Mouse (Mus musculus): ENCODE measurements around the gene Mbd6.
"Not testable (repeated sequence)": the region's sequence is repeated elsewhere in the genome, so short reads cannot be mapped to it uniquely, and the experiment has no call there.

Gene Mbd6

GRCm38 (mm10) chr10:127288800-127289572, at the start of gene Mbd6:
Gene Mbd6, minus strand, starts transcription at chr10:127289018.
- DNase-seq (ENCODE audit: low read depth in 1 of 2, low spot score in 2 of 2) = peak; percentile 84 to 86

DNA sequence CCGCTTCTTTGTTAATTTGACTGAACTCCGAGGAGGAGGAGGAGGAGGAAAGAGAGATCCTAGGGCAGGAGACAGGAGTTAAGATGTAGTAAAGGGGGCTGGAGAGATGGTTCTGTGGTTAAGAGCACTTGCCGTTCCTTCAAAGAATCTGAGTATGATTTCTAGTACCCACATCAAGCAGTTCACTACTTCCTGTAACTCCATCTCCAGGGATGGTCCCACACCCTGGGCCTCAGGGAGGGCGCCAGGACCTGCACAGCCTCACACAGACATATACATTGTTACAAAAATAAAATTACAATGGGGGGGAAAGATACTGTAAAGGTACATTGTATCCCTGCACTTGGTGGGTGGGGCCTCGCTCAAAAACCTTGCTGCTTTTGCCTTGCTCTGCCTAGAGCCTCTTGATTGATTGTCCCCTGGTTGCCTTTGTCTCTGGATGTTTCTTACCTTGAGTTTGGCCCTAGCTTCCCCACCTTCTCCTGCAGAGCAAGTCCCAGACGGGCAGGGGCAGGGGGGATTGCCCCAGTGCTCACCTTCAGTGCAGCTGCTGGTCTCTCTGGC, 48.8 kb upstream of the Mbd6 start:
- no peak for DNase-seq (ENCODE audit: low read depth in 1 of 2, low spot score in 2 of 2)

DNA sequence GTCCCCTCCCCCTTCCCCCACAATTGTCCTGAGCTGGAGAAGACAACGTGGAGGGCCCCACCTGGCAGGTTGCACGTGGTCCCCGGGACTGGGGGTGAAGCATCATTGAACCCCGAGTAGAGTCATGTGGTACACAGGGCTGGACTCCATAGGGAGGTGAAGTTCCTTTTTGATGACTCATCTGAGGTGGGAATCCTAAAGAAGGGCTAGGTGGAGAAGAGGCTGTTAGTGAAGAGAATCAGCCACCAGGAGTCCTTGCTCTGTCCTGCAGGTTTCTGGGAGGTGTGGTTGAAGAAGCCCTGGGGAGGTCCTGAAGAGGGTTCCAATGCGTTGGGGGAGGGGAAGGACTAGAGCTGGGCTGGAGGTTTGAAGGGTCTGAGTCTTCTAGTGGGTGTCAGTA, 48.1 kb upstream of the Mbd6 start:
- DNase-seq (ENCODE audit: low read depth in 1 of 2, low spot score in 2 of 2) = no peak

GRCm38 (mm10) chr10:127335271-127335670, 46.5 kb upstream of the Mbd6 start:
- no peak for DNase-seq (ENCODE audit: low read depth in 1 of 2, low spot score in 2 of 2)

- DNase-seq (ENCODE audit: low read depth in 1 of 2, low spot score in 2 of 2) = no peak
These were observed 44.3 kb upstream of the Mbd6 start for GRCm38 (mm10) chr10:127333152-127333551.

DNA sequence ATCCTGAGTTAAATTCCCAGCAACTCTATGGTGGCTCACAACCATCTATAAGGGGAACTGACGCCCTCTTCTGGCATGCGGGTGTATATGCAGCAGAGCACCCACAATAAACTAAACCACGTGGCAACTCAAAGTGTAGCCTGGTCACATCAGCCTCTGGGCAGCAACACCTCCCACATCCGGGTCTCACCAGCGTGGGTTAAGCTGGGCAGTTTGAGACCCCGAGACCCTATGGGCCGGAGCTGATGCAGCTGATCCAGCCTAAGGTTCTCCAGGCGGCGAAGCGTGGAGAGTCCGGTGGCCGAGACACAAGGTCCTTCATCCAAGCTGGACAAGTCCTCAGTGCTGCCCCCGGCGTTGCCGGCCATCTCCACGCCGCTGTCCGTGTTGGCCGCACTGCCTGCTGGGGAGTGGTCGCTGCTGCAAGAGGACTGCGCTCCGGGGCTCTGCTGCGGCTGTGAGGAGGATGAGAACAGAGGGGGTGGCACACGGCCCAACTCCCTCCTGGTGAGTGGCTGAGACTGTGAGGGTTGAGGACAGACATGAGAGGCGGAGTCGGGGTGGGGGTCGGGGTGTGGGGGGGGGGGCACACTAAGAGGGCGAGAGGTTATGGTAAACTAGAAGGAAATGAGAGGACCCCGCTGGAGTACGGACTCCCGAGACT, 43.5 kb upstream of the Mbd6 start:
- no peak for DNase-seq (ENCODE audit: low read depth in 1 of 2, low spot score in 2 of 2)

- DNase-seq (ENCODE audit: low read depth in 1 of 2, low spot score in 2 of 2) = no peak
These were observed 41.4 kb upstream of the Mbd6 start for GRCm38 (mm10) chr10:127330212-127330611.

DNA sequence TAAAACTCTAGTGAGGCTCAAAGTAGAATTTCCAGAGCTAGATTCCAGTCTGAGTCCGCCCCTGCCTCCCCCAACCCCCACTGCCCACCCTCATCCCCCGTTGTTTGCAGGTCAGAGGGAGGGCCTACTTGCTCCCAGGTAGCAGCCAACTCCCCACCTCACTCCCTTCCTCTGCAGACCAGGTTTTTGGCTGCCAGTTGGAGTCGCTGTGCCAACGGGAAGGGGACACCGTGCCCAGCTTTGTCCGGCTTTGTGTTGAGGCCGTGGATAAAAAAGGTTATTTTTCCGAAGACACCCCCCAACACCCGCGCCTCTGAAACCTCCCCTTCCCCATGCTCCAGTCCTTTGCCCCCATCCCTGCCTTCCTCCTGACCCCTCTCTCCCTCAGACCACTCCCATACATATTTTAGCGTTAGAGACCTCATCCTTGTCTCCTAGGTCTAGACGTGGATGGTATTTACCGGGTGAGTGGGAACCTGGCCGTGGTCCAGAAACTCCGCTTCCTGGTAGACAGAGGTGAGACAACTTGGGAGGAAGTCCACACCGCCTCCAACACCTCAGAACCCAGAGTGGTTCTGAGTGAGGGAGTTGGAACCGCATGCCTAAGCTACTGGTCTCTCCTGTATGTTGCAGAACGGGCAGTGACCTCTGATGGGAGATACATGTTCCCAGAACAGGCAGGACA, 38.8 kb upstream of the Mbd6 start:
- no peak for DNase-seq (ENCODE audit: low read depth in 1 of 2, low spot score in 2 of 2)

GRCm38 (mm10) chr10:127326828-127327227, 38.0 kb upstream of the Mbd6 start:
- DNase-seq (ENCODE audit: low read depth in 1 of 2, low spot score in 2 of 2) = no peak

- no peak for DNase-seq (ENCODE audit: low read depth in 1 of 2, low spot score in 2 of 2)
These were observed 37.4 kb upstream of the Mbd6 start for GRCm38 (mm10) chr10:127326017-127326801.

GRCm38 (mm10) chr10:127325454-127326016, 36.7 kb upstream of the Mbd6 start:
- no peak for DNase-seq (ENCODE audit: low read depth in 1 of 2, low spot score in 2 of 2)

DNA sequence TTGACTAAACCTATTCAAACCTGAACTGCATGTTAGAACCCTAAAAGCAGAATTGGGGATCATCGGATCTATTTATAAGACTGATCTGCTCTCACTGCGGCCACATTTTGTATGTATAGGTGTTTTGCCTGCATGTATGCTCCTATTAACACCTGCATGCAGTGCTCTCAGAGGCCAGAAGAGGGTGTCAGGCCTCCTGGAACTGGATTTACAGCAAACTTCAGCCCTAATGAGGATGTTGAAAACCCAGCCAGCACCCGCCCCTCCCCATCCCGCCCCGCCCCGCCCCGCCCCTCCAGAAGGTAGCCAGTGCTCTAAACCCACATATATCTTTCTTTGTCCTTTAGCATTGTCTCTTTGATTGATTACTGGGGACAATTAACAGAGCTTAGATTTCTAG, 35.7 kb upstream of the Mbd6 start:
- DNase-seq (ENCODE audit: low read depth in 1 of 2, low spot score in 2 of 2) = peak in 1 of 2 experiments; percentile 60

DNA sequence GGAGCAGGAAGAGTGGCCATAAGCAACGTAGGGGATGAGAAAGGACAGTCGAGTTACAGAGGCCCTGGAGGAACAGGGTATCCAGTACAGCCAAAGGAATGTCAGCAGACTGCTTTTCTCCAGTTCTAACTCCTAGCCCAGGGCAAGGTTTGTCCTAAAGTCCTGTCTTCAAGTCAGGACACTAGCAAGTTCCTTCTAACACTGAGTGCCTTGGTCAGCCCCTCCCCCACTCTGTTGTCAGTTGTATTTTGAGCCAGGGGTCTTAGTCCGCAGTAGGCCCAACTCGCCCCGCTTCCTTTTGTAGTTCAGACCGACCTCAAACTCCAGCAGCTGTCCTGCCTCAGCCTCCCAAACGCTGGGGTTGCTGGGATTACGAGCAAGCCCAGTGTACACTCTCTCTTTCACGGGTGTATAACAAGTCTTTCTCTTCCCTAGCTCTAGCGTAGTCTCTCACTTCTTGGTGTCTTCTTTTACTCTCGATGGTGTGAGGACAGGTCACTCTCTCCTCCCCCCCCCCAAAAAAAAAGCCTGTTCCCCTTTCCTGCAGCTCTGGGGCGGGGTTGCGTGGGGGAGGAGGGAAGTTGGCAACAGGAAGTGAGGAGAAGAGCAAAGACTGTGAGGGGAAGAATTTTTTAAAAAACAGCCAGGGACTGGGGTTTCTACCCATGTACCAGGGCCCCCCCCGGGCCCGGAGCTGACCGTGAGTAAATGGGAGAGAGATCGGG, 34.5 kb upstream of the Mbd6 start:
- DNase-seq (ENCODE audit: low read depth in 1 of 2, low spot score in 2 of 2) = peak; percentile 26 to 54

DNA sequence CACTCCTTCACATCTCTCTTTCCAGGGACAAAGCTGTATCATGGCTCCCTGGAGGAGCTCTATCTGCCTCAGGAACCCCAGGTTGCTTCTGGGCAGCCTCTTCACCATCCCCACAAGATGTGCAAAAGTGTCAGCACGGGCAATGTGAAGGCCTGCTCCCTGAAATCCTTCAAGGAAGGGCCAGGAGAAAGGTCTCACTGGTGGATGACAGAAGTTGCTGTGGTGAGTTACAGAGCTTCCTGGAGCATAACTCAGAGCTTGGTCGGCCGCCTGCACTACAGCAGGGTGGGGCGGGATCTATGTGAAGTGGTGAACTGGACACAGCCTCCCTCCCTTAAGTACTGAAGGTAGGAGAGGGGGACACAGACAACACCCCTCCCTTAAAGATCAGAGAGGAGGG, 33.9 kb upstream of the Mbd6 start:
- no peak for DNase-seq (ENCODE audit: low read depth in 1 of 2, low spot score in 2 of 2)

DNA sequence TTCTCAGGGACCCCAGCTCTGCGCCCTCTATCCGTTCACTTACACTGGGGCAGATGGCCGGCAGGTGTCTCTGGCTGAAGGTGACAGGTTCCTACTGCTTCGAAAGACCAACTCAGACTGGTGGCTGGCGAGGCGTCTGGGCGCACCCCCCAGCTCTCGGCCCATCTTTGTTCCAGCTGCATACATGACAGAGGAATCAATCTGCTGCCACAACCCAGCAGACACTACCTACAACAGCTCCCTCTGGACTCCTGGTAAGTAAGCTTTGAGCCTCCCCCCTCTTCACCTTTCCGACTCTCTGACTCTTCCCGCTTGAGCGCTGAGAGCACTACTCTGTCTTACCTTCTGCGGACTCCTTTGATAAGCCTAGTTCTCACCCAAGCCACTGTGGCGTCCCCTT, 33.4 kb upstream of the Mbd6 start:
- DNase-seq (ENCODE audit: low read depth in 1 of 2, low spot score in 2 of 2) = no peak

- DNase-seq (ENCODE audit: low read depth in 1 of 2, low spot score in 2 of 2) = no peak
These were observed 32.8 kb upstream of the Mbd6 start, which contains the start of gene Arhgap9 for GRCm38 (mm10) chr10:127321621-127322020. Gene Arhgap9, plus strand, starts transcription at chr10:127321964.

DNA sequence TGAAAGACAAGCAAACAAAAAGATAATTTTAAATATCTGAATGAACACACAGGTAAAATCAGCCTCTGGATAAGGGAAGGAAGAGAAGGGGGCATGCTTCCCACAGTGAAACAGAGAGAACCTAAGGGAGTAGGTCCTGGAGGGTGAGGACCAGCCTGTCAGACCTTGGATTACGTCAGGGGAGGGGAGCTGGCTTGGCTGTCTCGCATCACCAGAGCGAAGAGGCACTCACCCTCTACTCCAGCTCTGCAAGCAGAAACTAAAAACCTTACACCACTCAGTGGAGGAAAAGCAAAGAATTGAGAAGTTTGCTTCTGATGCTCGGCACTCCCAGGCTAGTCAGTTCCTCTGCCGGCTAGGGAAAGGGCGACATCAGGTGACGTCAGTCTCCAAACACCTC, 31.2 kb upstream of the Mbd6 start:
- DNase-seq (ENCODE audit: low read depth in 1 of 2, low spot score in 2 of 2) = no peak

GRCm38 (mm10) chr10:127318009-127318408, 29.2 kb upstream of the Mbd6 start:
- no peak for DNase-seq (ENCODE audit: low read depth in 1 of 2, low spot score in 2 of 2)

- no peak for DNase-seq (ENCODE audit: low read depth in 1 of 2, low spot score in 2 of 2)
These were observed 28.5 kb upstream of the Mbd6 start for GRCm38 (mm10) chr10:127317277-127317676.

GRCm38 (mm10) chr10:127314950-127315349, 26.1 kb upstream of the Mbd6 start:
- DNase-seq (ENCODE audit: low read depth in 1 of 2, low spot score in 2 of 2) = not testable (repeated sequence)

Measured in monocyte, adult 2 months (primary cell).